In genomic region chr4:120755299-120755698, GRCm38 (mm10) we compare ENCODE assay signal across 8 mouse cellular contexts. TPM values are rescaled to one million over a fixed set of nuclear protein-coding genes. Genes with fewer than 3 reads are reported as not detected.
DNase-seq lines count a peak whose midpoint lies in the region; ATAC-seq lines count a peak whose summit lies in the region.

No protein-coding gene starts in this region.

- H3K4me3 ChIP-seq in intestine, embryonic 16.5 days (ENCODE audit: low read length) = no peak overlapping the region

- H3K4me1 ChIP-seq in intestine, embryonic 16.5 days (ENCODE audit: control insufficient read depth, insufficient read depth, low read length) = no peaks in the 10 kb centered on the region

- ATAC-seq in intestine, embryonic 16.5 days = 0 out of 2 replicates have a peak, but pooled peaks have one; percentile 46

- no peak overlapping the region for H3K27ac ChIP-seq in intestine, embryonic 16.5 days (ENCODE audit: low read length)

- no peaks in the 10 kb centered on the region for H3K9me3 ChIP-seq in intestine, embryonic 16.5 days (ENCODE audit: control insufficient read depth, low read length)

- H3K9ac ChIP-seq in intestine, embryonic 16.5 days (ENCODE audit: low read depth, low read length) = no peak overlapping the region

- H3K4me2 ChIP-seq in intestine, embryonic 16.5 days (ENCODE audit: low read depth, low read length) = no peak overlapping the region

- 0% methylated on average over 1 of the region's 1 CpGs for WGBS in intestine, embryonic 16.5 days

- H3K36me3 ChIP-seq in intestine, embryonic 16.5 days (ENCODE audit: control insufficient read depth, insufficient read depth, low read length) = peaks cover 5% of the 10 kb centered on the region; the same call in 1 of the 2 replicates

- peak; percentile 64 for DNase-seq in 416B (ENCODE audit: low read depth)
- DNase-seq in Muller cell, postnatal 12 days (ENCODE audit: inconsistent ontology term) = peak; percentile 70
- DNase-seq in cerebellum, adult 9-11 months = peak; percentile 66
- peak; percentile 65 to 67 for DNase-seq in frontal cortex, postnatal 25 days (ENCODE audit: low spot score in 2 of 2)
- peak; percentile 78 to 81 for DNase-seq in left cerebral cortex, postnatal 14 days (ENCODE audit: low spot score in 2 of 2)
- DNase-seq in natural killer cell, adult 2 months (ENCODE audit: low spot score in 2 of 2) = peak; percentile 9 to 53
- peak; percentile 18 for DNase-seq in testis, postnatal 14 days (ENCODE audit: low spot score)

- peaks cover 9% of the 10 kb centered on the region; the same call in 1 of the 2 replicates for H3K27me3 ChIP-seq in intestine, embryonic 16.5 days (replicated peaks; ENCODE audit: control insufficient read depth, insufficient read depth, low read length)

- intact Hi-C loops in left cerebral cortex, postnatal 14 days (cut with DNase I) = loop anchor here (2.0 to 10.0 kb wide), 2 partner anchors 160 to 164 kb away; no protein-coding TSS in a partner anchor

RNA-seq across cellular contexts. Expression of gene Kcnq4, which starts 6.9 kb away (rescaled TPM):
- 2.0 and 2.3 TPM in 2 replicates for polyA plus RNA-seq in intestine, embryonic 16.5 days (2015; fragmentation: Nextera tagmentation; extraction: Ambion mirVana)
- 1 to 10 TPM; 8.5 to 9.0 TPM for total RNA-seq in left cerebral cortex, postnatal 14 days (2021)

Comparison
In these comparisons a context has a peak if more than half of its experiments do, and no peak if none do; other contexts are left out.
1. DNase-seq: peak in every context shown above with its lines; median percentile 80 in left cerebral cortex, postnatal 14 days; 70 in Muller cell, postnatal 12 days; 66 in cerebellum, adult 9-11 months; 66 in frontal cortex, postnatal 25 days; 64 in 416B; 31 in natural killer cell, adult 2 months; 18 in testis, postnatal 14 days.